Mouse (Mus musculus) hindbrain, embryonic 11.5 days (tissue): Measurements from ENCODE around the gene Tram2. TPM values are rescaled to one million over a fixed set of nuclear protein-coding genes. Genes with fewer than 3 reads are reported as not detected.

Source experiments
- polyA plus RNA-seq: library from polyadenylated mRNA; unstranded; fragments of >200 nt; fragmentation: Nextera tagmentation; extraction: Ambion mirVana; gene quantifications from 2 replicates; pipeline ENCODE4 v1.2.1, GENCODE M21; 2014

Gene Tram2
- polyA plus RNA-seq, 1 experiment from 2014 or later = 6.6 TPM

Other genes starting within 250 kb of the Tram2 start
- gene Paqr8, start 188.6 kb downstream of the Tram2 start, polyA plus RNA-seq = 10.0 and 11.9 TPM in 2 replicates
- gene Efhc1, start 127.6 kb downstream of the Tram2 start, polyA plus RNA-seq = 4.0 and 4.3 TPM in 2 replicates
- 10.9 and 13.5 TPM in 2 replicates for gene Tmem14a, start 139.3 kb upstream of the Tram2 start, polyA plus RNA-seq
- gene Gsta3, start 161.4 kb upstream of the Tram2 start, polyA plus RNA-seq = 0.14 and 0.31 TPM in 2 replicates